Mouse (Mus musculus): Measurements from ENCODE around the gene Herc3. TPM values are rescaled to one million over a fixed set of nuclear protein-coding genes. Genes with fewer than 3 reads are reported as not detected.

Gene Herc3
- total and polyA plus RNA-seq, 3 experiments = 1.9 to 5.7 TPM; not detected in 1

DNA sequence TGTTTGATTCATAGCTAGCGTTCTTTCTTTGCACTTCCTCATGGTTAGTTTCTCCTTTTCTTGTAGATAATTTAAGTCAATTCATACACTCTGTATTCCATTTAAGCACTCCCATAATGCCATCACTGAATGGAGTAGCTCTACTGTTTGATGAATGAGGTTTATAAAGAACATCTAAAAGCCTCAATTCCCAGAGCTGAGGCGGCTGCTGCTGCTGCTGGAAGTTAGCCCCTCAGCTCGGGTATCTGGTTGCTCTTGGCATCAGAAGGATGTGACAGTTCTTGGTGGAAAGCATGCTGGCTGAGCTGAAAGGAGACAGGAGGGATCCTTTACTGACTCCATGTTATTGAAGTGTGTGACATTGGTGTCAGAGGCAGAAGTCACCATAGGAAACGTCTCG, 18.1 kb downstream of the Herc3 start:
- no peak for DNase-seq (ENCODE audit: low read depth, low spot score)
- no peak overlapping the region for H3K9ac ChIP-seq (ENCODE audit: control insufficient read depth, low read depth, low read length, poor library complexity, severe bottlenecking)
- no peaks in the 10 kb centered on the region for H3K4me1 ChIP-seq (ENCODE audit: control insufficient read depth in 1 of 2, insufficient read depth in 2 of 2, low read length in 2 of 2)
- no peak overlapping the region for H3K4me3 ChIP-seq (ENCODE audit: control insufficient read depth in 1 of 2, insufficient read depth in 1 of 2, low read depth in 2 of 2, low read length in 2 of 2)
- TF ChIP-seq POLR2AphosphoS5 (IDR thresholded peaks at IDR 0.05; ENCODE audit: borderline replicate concordance, low read depth, low read length) (no peak), UBTF (IDR thresholded peaks at IDR 0.05; ENCODE audit: borderline replicate concordance, insufficient read depth, low read depth, low read length) (no peak), RAD21 (IDR thresholded peaks at IDR 0.05; ENCODE audit: low read depth, low read length) (no peak), TBP (IDR thresholded peaks at IDR 0.05; ENCODE audit: low read depth, low read length) (no peak), MAFK (IDR thresholded peaks at IDR 0.05; ENCODE audit: borderline replicate concordance, low read depth, low read length) (no peak), SIN3A (IDR thresholded peaks at IDR 0.05; ENCODE audit: low read length) (no peak), GABPA (IDR thresholded peaks at IDR 0.05; ENCODE audit: low read depth, low read length) (no peak)
- no peaks in the 10 kb centered on the region for H3K9me3 ChIP-seq (replicated peaks; ENCODE audit: insufficient read depth, low read length)
- H3K36me3 ChIP-seq (ENCODE audit: control insufficient read depth in 1 of 2, insufficient read depth in 2 of 2, low read length in 2 of 2) = no peaks in the 10 kb centered on the region
- no peaks in the 10 kb centered on the region for H3K27me3 ChIP-seq (ENCODE audit: control insufficient read depth in 1 of 2, insufficient read depth in 2 of 2, low read length in 2 of 2)
- no peak overlapping the region for H3K27ac ChIP-seq (ENCODE audit: control insufficient read depth, low read depth, low read length)
- no peaks in the 10 kb centered on the region for H3K79me2 ChIP-seq (ENCODE audit: control insufficient read depth, insufficient read depth, low read length, poor library complexity)

DNA sequence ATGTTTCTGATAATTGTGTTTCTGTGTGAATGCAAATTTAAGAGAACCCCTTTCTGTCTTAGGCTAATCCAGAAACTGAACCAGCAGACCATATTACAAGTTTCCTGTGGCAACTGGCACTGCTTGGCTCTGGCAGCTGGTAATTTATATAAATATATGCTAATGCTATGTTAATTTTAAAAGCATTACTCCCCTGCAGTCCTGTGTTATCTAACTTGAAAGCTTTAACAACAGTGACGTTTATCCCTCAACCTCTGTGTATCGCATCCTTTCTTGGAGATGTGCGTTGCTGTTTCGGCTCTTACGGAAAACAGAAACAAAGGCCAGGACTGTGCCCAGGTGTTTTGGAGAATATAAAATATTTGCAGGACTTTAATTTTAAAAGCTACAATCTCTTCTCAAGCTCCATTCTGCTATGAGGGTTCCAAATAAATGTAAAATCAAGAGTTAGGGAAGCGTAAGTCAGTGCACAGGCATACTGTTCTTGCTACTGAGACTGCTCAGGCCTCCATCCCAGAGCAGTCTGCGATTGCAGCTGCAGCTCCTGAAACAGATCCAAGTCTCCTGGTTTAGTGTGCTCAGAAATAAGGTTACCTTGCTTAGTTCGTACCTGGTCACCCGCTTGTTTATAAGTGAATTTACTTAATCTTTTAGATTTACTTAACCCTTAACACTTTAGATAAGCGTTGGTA, 24.6 kb downstream of the Herc3 start:
- no peak for TF ChIP-seq ZNF384 (IDR thresholded peaks at IDR 0.05; ENCODE audit: low read depth, low read length)
- TF ChIP-seq ZKSCAN1 (IDR thresholded peaks at IDR 0.05; ENCODE audit: low read depth, low read length) = no peak
- TF ChIP-seq MAZ (IDR thresholded peaks at IDR 0.05; ENCODE audit: low read depth, low read length) = no peak
- no peak for TF ChIP-seq CHD1 (IDR thresholded peaks at IDR 0.05; ENCODE audit: low read depth, low read length)
- TF ChIP-seq USF2 (IDR thresholded peaks at IDR 0.05; ENCODE audit: borderline replicate concordance in 1 of 2, insufficient read depth in 1 of 2, low read depth in 1 of 2, low read length in 2 of 2) = no peak
- DNase-seq (ENCODE audit: low read depth, low spot score) = no peak
- Histone ChIP-seq H3K4me1 (ENCODE audit: control insufficient read depth in 1 of 2, insufficient read depth in 2 of 2, low read length in 2 of 2) (no peaks in the 10 kb centered on the region), H3K9ac (ENCODE audit: control insufficient read depth, low read depth, low read length, poor library complexity, severe bottlenecking) (no peak overlapping the region), H3K27ac (ENCODE audit: control insufficient read depth, low read depth, low read length) (no peak overlapping the region), H3K27me3 (ENCODE audit: control insufficient read depth in 1 of 2, insufficient read depth in 2 of 2, low read length in 2 of 2) (no peaks in the 10 kb centered on the region), H3K9me3 (replicated peaks; ENCODE audit: insufficient read depth, low read length) (no peaks in the 10 kb centered on the region), H3K36me3 (ENCODE audit: control insufficient read depth in 1 of 2, insufficient read depth in 2 of 2, low read length in 2 of 2) (no peaks in the 10 kb centered on the region), H3K79me2 (ENCODE audit: control insufficient read depth, insufficient read depth, low read length, poor library complexity) (no peaks in the 10 kb centered on the region), H3K4me3 (ENCODE audit: control insufficient read depth in 1 of 2, insufficient read depth in 1 of 2, low read depth in 2 of 2, low read length in 2 of 2) (no peak overlapping the region)

DNA sequence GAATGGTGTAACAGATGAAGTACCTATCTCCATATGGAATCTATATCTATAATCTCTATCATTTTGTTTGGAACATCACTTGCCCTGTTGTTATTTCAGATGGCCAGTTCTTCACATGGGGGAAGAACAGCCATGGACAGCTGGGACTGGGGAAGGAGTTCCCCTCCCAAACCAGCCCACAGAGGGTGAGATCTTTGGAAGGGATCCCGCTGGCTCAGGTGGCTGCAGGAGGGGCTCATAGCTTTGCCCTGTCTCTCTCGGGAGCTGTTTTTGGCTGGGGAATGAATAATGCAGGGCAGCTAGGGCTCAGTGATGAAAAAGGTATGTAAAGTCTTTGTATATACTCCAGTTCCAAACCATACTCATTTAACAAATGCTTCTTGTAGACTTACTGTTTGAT, 25.2 kb downstream of the Herc3 start:
- Histone ChIP-seq H3K4me1 (ENCODE audit: control insufficient read depth in 1 of 2, insufficient read depth in 2 of 2, low read length in 2 of 2) (no peaks in the 10 kb centered on the region), H3K9ac (ENCODE audit: control insufficient read depth, low read depth, low read length, poor library complexity, severe bottlenecking) (no peak overlapping the region), H3K27me3 (ENCODE audit: control insufficient read depth in 1 of 2, insufficient read depth in 2 of 2, low read length in 2 of 2) (no peaks in the 10 kb centered on the region), H3K36me3 (ENCODE audit: control insufficient read depth in 1 of 2, insufficient read depth in 2 of 2, low read length in 2 of 2) (no peaks in the 10 kb centered on the region), H3K27ac (ENCODE audit: control insufficient read depth, low read depth, low read length) (no peak overlapping the region), H3K79me2 (ENCODE audit: control insufficient read depth, insufficient read depth, low read length, poor library complexity) (no peaks in the 10 kb centered on the region), H3K4me3 (ENCODE audit: control insufficient read depth in 1 of 2, insufficient read depth in 1 of 2, low read depth in 2 of 2, low read length in 2 of 2) (no peak overlapping the region), H3K9me3 (replicated peaks; ENCODE audit: insufficient read depth, low read length) (no peaks in the 10 kb centered on the region)
- no peak for DNase-seq (ENCODE audit: low read depth, low spot score)
- TF ChIP-seq MYC (IDR thresholded peaks at IDR 0.05; ENCODE audit: low read depth, low read length) (no peak), MAFK (IDR thresholded peaks at IDR 0.05; ENCODE audit: borderline replicate concordance, low read depth, low read length) (no peak), NELFE (IDR thresholded peaks at IDR 0.05; ENCODE audit: low read depth, low read length) (no peak), E2F4 (IDR thresholded peaks at IDR 0.05; ENCODE audit: borderline replicate concordance, low read depth, low read length) (no peak), TBP (IDR thresholded peaks at IDR 0.05; ENCODE audit: low read depth, low read length) (no peak)

All from MEL (cell line).